Mouse (Mus musculus) monocyte, adult 5-6 weeks (primary cell): ENCODE measurements around the gene Shprh. TPM values are rescaled to one million over a fixed set of nuclear protein-coding genes. Genes with fewer than 3 reads are reported as not detected.
"Not testable (repeated sequence)": the region's sequence is repeated elsewhere in the genome, so short reads cannot be mapped to it uniquely, and the experiment has no call there.

ENCODE experiments used
- ATAC-seq: fragments of 153-309, 156-312 bp; replicated peaks from 2 replicates; pipeline ENCODE4 v1.8.0; 2017; ENCODE audit warnings: mild to moderate bottlenecking; ENCODE audit not compliant: low TSS enrichment, insufficient number of reproducible peaks, severe bottlenecking, poor library complexity, low FRiP score
- total RNA-seq: library from RNA; stranded (forward); fragments of 200-1000, 200-491, 200-594 nt; gene quantifications from 3 replicates; pipeline ENCODE4 v1.2.3, GENCODE M21; 2017

Shprh gene
- total RNA-seq, 1 experiment from 2014 or later = 21.4 TPM

- ATAC-seq = no peak
Measured at GRCm38 (mm10) chr10:11229545-11230178, 80.4 kb downstream of the Shprh start.

- ATAC-seq = no peak
Measured at GRCm38 (mm10) chr10:11233208-11233607, 84.0 kb downstream of the Shprh start.

- ATAC-seq = not testable (repeated sequence)
Measured at GRCm38 (mm10) chr10:11242988-11243387, 93.8 kb downstream of the Shprh start.

- ATAC-seq = no peak
Measured at GRCm38 (mm10) chr10:11248210-11248609, 99.0 kb downstream of the Shprh start.

- ATAC-seq = no peak
Measured at GRCm38 (mm10) chr10:11250247-11250997, 101.2 kb downstream of the Shprh start.

- ATAC-seq = not testable (repeated sequence)
Measured at GRCm38 (mm10) chr10:11253581-11253980, 104.4 kb downstream of the Shprh start.

- no peak for ATAC-seq
Measured at GRCm38 (mm10) chr10:11260119-11260518, 110.9 kb downstream of the Shprh start.

GRCm38 (mm10) chr10:11262292-11262691, 113.1 kb downstream of the Shprh start:
- ATAC-seq = not testable (repeated sequence)

GRCm38 (mm10) chr10:11263795-11264194, 114.6 kb downstream of the Shprh start:
- ATAC-seq = not testable (repeated sequence)

Other genes starting within 250 kb of the Shprh start
- gene Grm1, start 67.1 kb upstream of the Shprh start, total RNA-seq = not detected in 3 replicates
- 14.6 to 18.6 TPM (median 15.5 TPM) in 3 replicates for gene Fbxo30, start 131.9 kb downstream of the Shprh start, total RNA-seq
- gene Epm2a, start 194.0 kb downstream of the Shprh start, total RNA-seq = 0.85 to 1.4 TPM (median 1.2 TPM) in 3 replicates